Mouse (Mus musculus): Measurements from ENCODE around the gene Nrp2.

Nrp2 gene

GRCm38 (mm10) chr1:62750408-62751008 is 47.4 kb downstream of the Nrp2 start:
- no peak for DNase-seq (ENCODE audit: low read depth, low spot score)

- peak; percentile 41 for DNase-seq (ENCODE audit: low read depth, low spot score)
Measured at GRCm38 (mm10) chr1:62751011-62752006, 48.2 kb downstream of the Nrp2 start.

- no peak for DNase-seq (ENCODE audit: low read depth, low spot score)
Measured at GRCm38 (mm10) chr1:62752055-62752454, 49.0 kb downstream of the Nrp2 start.

GRCm38 (mm10) chr1:62752661-62753333 is 49.7 kb downstream of the Nrp2 start:
- DNase-seq (ENCODE audit: low read depth, low spot score), result no peak

GRCm38 (mm10) chr1:62754066-62754835 is 51.2 kb downstream of the Nrp2 start:
- DNase-seq (ENCODE audit: low read depth, low spot score), result no peak

GRCm38 (mm10) chr1:62760086-62760485 is 57.0 kb downstream of the Nrp2 start:
- DNase-seq (ENCODE audit: low read depth, low spot score), result no peak

- no peak for DNase-seq (ENCODE audit: low read depth, low spot score)
Measured at GRCm38 (mm10) chr1:62760565-62760964, 57.5 kb downstream of the Nrp2 start.

GRCm38 (mm10) chr1:62763779-62764178 is 60.7 kb downstream of the Nrp2 start:
- DNase-seq (ENCODE audit: low read depth, low spot score), result no peak

- no peak for DNase-seq (ENCODE audit: low read depth, low spot score)
Measured at GRCm38 (mm10) chr1:62765171-62765570, 62.1 kb downstream of the Nrp2 start.

- no peak for DNase-seq (ENCODE audit: low read depth, low spot score)
Measured at GRCm38 (mm10) chr1:62766766-62767165, 63.7 kb downstream of the Nrp2 start.

GRCm38 (mm10) chr1:62767611-62768010 is 64.5 kb downstream of the Nrp2 start:
- no peak for DNase-seq (ENCODE audit: low read depth, low spot score)

GRCm38 (mm10) chr1:62770576-62770975 is 67.5 kb downstream of the Nrp2 start:
- DNase-seq (ENCODE audit: low read depth, low spot score), result peak; percentile 46

- DNase-seq (ENCODE audit: low read depth, low spot score), result no peak
Measured at GRCm38 (mm10) chr1:62772391-62772790, 69.3 kb downstream of the Nrp2 start.

- DNase-seq (ENCODE audit: low read depth, low spot score), result no peak
Measured at GRCm38 (mm10) chr1:62773105-62773920, 70.2 kb downstream of the Nrp2 start.

- DNase-seq (ENCODE audit: low read depth, low spot score), result no peak
Measured at GRCm38 (mm10) chr1:62773921-62774191, 70.8 kb downstream of the Nrp2 start.

- DNase-seq (ENCODE audit: low read depth, low spot score), result no peak
Measured at GRCm38 (mm10) chr1:62774288-62775218, 71.5 kb downstream of the Nrp2 start.

- DNase-seq (ENCODE audit: low read depth, low spot score), result no peak
Measured at GRCm38 (mm10) chr1:62777320-62778235, 74.5 kb downstream of the Nrp2 start.

- DNase-seq (ENCODE audit: low read depth, low spot score), result no peak
Measured at GRCm38 (mm10) chr1:62778910-62779309, 75.8 kb downstream of the Nrp2 start.

Data from skeletal muscle tissue, adult 2 months (tissue).